Mouse (Mus musculus) cerebellum, postnatal 36 days (tissue): ENCODE measurements around the gene Krtap17-1.

Source experiments
- DNase-seq, 2 experiments: peaks; one replicate each; pipeline ENCODE4 v3.0.0; 2021 to 2022; ENCODE audit warnings: mixed read lengths in 2 of 2

The Krtap17-1 gene

GRCm38 (mm10) chr11:99993620-99994383 lies at the start of gene Krtap17-1:
Krtap17-1 (minus strand) TSS chr11:99993994.
- DNase-seq, result no peak

DNA sequence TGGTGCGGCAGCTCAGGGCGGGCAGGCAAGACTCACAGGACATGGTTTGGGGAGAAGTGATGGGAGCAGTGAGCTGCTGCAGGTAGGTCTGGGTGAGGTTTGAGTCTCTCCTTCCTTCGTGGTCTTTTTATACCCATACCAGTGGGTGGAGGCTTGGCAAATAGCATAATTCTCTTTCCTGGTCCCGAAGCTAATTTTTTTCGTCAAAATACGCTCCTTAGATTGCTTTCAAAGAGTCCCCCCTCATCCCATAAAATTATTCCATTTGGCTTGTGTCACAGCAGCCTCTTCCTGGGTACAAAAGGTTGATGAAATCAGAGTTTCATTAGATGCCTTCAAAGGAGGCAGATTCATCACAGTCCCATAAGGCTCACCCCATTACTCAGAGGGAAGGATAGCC lies 47.7 kb upstream of the Krtap17-1 start, which contains the start of gene Krt34:
Gene Krt34 (minus strand): TSS at position 101 of the 400 bp plus-strand sequence.
- DNase-seq, result no peak

DNA sequence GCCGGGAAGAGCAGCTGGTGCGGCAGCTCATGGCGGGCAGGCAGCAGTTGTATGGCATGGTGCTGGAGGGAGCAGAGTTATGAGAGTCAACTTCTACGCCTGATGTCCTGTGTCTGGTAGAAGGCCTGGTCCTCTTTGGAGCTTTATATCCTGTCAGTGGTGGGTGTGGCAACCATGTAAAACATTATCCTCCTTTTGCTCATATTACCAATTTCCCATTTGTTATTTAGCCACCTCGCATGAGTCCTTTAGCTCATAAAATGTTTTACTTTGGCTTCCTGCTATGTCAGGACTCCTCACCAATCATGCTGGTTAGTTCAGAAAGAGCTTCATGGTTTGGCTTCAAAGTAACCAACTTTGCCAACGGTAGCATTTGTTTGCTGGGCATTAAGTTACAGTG lies 36.0 kb upstream of the Krtap17-1 start, which contains the start of gene Krt33b:
Gene Krt33b (minus strand): TSS at position 101 of the 400 bp plus-strand sequence.
- no peak for DNase-seq

GRCm38 (mm10) chr11:100021438-100021837 lies 27.6 kb upstream of the Krtap17-1 start:
- DNase-seq, result no peak

GRCm38 (mm10) chr11:100019466-100019865 lies 25.7 kb upstream of the Krtap17-1 start:
- DNase-seq, result no peak

- DNase-seq, result no peak
These were observed 22.3 kb upstream of the Krtap17-1 start, which contains the start of gene Krt33a for GRCm38 (mm10) chr11:100016112-100016511. Krt33a (minus strand) TSS chr11:100016212.

DNA sequence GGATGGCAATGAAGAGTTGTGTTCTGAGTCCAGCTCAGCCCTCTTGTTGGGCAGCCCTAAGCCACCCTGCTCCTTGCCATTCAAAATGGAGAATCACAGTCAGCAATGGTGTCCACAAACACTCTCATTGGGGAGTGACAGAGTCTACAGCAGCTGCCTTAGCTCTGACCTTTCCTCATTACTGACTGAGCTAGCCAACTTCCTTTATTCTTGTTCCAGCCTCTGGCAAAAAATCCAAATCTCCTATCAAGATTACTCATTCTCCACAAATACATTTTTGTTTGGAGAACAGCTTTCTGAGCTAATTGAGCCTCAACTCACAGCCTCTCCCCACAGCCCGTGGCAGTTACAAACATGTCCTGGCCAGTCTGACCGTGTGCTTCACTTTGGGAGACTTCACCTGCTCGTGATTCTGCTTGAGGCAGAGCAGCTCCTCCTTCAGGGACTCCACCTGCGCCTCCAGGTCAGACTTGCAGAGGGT lies 19.9 kb upstream of the Krtap17-1 start:
- DNase-seq, result no peak

DNA sequence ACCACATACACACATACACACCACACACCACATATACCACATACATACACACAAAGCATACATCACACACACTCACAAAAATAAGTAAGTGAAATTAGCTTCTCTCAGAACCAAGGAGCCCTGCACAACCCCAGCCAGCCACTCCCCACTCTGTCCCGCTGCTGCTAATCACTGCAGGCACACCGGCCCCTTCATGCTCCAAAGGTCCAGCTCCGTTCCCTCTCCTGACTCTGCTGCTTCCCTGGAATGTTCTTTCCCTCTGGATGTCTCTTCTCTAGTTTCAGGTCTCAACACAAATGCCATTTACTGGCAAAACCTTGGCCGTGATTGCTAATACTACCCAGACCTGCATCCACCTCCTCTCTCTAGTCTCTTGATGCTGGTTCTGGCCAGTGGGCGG lies 16.9 kb upstream of the Krtap17-1 start:
- DNase-seq, result no peak

DNA sequence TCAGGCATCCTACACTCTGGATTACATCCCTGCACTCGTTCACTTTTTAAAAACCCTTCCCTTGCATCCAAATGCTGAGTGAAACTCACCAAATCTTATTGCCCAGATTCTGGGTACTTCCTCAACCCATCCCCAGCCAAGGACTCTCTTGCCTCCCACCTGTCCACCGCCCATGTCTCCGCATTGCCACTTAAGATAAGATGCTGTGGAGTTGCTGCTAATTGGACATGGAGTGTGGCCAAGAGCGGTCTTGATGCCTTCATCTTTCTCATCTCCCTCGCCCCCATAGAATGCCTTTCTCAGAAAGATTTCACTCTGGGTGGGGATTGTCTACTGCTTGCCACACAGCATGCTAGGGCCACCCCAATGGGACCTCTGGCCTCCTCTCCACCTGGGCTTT lies 14.5 kb upstream of the Krtap17-1 start:
- no peak for DNase-seq

- no peak for DNase-seq
These were observed 12.8 kb upstream of the Krtap17-1 start for GRCm38 (mm10) chr11:100006624-100007023.

DNA sequence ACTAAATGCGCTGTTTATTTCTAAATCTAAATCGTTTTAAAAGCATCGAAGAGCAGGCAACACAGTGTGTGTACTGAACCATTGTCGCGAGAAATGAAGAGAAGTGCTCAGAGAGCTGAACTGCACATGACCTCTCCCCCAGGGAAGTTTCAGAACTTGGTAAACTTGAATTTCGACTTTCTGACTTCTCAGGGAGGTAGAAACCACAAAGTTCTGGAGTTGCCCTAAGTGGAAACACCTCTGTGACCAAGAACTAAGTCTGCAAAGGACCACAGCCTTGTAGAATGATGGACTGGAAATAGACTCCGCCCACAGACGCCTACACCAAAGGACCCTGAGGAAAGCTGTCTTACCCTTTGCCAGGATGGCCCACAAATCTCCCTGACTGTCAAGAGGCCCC lies 12.1 kb upstream of the Krtap17-1 start:
- DNase-seq, result no peak

- DNase-seq, result peak; percentile 51 to 59
These were observed 11.1 kb upstream of the Krtap17-1 start for GRCm38 (mm10) chr11:100004846-100005245.

- no peak for DNase-seq
These were observed 5.3 kb upstream of the Krtap17-1 start for GRCm38 (mm10) chr11:99999091-99999490.

GRCm38 (mm10) chr11:99994384-99994661 lies 529 bp upstream of the Krtap17-1 start:
- no peak for DNase-seq

- no peak for DNase-seq
These were observed 3.2 kb downstream of the Krtap17-1 start for GRCm38 (mm10) chr11:99990571-99990970.

GRCm38 (mm10) chr11:99989881-99990405 lies 3.9 kb downstream of the Krtap17-1 start:
- no peak for DNase-seq

DNA sequence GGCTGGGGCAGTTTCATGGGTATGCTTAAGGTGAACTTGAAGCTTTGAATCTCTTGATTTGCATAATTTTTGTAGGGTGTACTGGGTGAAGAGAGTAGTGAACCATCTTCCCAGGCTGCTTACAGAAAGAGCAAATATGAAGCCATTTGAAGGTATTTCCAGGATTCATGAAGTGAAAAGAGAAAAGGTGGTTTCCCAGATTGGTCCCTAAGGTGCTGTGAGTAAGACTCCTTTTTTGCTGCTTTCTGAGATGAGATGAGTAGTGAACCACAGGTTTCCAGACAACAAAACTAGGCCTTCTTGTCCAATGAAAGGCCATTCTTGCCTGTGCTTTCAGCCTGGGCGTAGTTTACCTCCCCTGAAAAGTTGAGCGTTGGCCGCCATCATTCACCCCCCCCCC lies 5.3 kb downstream of the Krtap17-1 start:
- DNase-seq, result no peak

DNA sequence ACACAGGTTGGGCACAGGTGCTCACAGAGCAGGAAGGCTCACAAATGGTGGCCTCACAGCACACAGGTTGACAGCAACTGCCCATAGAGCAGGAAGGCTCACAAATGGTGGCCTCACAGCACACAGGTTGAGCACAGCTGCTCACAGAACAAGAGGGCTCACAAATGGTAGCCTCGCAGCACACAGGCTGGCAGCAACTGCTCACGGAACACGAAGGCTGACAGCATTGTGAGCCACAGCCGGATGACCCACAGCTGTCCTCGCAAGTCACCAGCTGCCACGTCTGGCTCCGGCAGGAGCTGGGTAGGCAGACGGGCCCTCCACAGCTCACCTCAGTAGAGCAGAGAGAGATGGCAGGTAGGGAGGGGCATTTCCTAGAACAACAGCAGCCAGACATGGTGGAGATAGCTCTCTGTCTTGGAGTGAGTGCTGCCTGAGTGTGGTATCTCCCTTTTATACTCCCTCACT lies 7.6 kb downstream of the Krtap17-1 start, which contains the start of gene Krtap16-1:
Gene Krtap16-1 (minus strand): TSS at position 418 of the 468 bp plus-strand sequence.
- DNase-seq, result no peak

- DNase-seq, result peak; percentile 83
These were observed 8.3 kb downstream of the Krtap17-1 start for GRCm38 (mm10) chr11:99985291-99986092.

GRCm38 (mm10) chr11:99983442-99983841 lies 10.4 kb downstream of the Krtap17-1 start:
- DNase-seq, result no peak

- no peak for DNase-seq
These were observed 11.1 kb downstream of the Krtap17-1 start for GRCm38 (mm10) chr11:99982731-99983130.

DNA sequence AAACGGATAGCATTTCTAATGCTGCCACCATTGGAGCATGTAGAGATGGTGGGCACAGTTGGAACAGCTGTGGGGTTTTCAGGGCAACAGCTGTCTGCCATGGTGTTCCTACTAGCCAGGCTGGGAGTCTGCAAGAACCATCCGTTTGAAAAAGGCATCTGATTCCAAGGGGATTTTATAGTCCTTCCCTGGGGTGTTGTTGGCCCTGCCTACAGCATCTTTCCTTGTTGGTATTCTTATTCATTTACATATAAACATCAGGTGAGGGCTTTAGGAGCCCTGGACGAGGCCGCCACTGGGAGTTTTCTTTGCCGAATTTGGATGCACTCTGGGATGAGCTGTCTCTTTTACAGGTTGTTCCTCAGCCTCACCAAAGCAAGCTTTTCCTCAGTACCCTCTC lies 14.8 kb downstream of the Krtap17-1 start, which contains the start of gene Krtap29-1:
Gene Krtap29-1 (minus strand): TSS at position 101 of the 400 bp plus-strand sequence.
- no peak for DNase-seq

DNA sequence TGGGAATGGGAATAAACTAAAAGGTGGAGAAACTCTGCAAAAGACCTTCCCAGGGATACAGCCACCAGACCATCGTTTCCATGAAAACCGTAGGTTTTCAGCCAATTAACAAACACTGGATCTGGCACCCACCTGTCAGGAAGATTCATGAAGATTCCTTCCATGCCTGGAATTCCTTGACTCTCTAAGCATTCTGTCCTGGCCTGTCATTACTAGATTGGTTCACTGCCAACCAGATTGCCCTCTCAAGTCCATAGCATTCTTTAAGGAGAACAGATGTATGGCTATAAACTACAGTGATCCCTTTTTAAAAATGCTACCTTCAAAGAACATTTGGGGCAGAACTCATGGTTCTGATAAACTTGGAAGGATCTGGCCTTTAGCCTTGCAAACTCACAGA lies 27.8 kb downstream of the Krtap17-1 start:
- DNase-seq, result no peak
